Mouse (Mus musculus): ENCODE data around the gene Kmt5b.

Gene Kmt5b

DNA sequence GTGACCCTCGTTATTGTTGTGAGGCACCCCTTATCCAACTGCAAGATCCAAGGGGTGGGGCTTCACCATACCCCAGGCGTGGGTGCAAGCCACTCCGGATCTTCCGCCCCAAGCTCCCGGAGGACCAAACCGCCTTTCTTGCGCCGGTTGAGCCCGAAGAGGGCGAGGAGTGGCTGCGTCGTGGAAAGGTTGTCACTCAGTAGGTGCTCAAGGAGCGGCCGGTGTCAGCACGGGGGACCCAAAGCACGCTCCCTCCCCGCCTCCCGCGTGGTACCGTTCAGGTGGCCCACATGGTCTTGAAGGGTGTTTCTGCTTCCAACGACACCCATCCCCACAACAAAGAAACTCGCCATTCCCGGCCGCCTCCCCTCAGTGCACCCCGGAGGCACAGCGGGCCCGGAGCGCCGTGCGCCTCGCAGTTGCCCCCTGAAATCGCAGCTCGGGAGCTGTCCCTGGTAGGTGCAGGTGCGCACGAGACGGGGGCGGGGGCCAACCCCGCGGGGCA is at the start of gene Kmt5b:
Gene Kmt5b (plus strand): TSS at position 146 of the 505 bp plus-strand sequence.
- DNase-seq (ENCODE audit: low spot score in 2 of 2), result no peak

DNA sequence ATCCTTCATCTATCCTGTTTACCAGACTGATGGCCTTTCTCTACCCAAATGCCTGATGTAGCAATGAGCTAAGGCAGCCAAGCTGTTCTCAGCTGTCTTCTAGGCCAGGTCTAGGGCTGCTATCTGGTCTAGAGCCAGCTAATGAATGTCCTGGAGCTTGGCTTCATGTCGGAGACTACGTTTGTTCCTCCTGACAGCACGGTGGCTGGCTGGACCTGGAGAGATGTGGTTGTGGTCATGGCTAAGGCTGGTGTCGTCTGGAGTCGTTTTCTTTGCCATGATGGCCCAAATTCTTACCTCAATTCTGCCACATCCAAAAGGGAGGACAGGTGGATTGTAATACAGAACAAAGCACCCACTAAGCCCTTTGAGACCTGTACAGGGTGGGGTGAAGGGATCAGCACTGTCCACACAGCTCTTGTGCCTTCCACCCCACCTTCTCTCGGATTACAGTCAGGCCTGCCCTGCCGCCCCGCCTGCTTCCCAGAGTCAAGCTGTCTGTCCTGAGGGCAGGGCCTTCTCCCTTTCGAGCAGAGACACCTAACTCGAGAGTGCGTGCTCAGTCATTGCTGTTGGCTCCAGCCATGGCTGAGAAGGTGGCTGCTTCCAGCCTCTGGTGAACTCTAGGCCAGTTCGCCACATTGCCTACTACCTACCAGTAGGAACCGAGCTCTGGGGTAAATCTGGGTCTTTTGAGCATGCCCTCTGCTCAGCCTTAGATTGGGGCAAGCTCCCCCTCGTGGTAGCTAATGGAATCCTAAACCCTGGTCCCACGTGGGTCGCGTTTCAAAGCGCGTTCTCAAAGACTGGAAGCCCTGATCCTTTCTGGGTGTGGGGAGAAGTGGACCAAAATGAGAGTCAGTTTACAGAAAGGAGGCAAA is 48.5 kb upstream of the Kmt5b start:
- peak; percentile 32 to 64 for DNase-seq (ENCODE audit: low spot score in 2 of 2)

DNA sequence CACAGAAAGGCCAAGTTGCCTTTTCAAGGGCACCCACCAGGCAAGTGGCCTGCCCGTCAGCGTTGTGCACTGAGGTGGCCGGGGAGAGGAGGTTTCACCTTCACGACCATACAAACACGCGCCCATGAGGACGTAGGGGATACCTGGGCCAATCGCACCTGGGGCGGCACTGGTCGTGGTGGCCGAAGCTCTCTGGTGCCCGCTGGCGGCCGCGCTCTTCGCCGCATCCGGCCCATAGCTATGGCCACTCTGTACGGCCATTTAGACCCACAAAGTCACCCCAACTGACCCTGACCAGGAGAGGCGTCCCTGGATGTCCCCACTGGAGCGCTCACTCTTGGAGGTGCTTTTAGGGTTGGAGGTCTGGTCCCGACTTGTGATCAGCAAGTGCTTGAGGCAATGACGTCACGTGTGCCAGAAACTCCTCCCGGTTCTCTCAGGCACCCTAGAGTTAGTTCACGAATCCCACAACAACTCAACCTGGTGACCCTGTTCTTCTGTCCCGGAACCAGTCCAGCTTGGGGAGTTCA is 47.8 kb upstream of the Kmt5b start:
- DNase-seq (ENCODE audit: low spot score in 2 of 2), result peak; percentile 19 to 38

DNA sequence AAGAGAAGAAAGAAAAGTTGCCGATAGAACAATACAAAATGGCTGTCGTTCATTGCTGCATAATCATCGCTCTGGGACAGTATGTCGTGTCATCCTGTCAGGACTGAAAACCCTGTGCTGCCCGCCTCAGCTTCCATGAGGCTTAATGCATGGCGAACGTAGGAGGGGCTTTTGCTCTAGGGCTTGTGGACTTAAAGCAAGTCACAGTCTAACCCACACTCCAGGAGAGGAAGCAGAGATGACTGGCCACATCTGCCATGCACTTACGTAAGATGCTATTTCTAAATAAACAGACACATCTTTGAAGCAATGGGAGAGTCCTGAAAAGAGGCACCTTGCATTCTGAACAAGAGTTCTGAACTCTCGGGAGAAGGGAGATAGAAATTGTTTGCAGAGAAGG is 44.1 kb upstream of the Kmt5b start:
- DNase-seq (ENCODE audit: low spot score in 2 of 2), result no peak

DNA sequence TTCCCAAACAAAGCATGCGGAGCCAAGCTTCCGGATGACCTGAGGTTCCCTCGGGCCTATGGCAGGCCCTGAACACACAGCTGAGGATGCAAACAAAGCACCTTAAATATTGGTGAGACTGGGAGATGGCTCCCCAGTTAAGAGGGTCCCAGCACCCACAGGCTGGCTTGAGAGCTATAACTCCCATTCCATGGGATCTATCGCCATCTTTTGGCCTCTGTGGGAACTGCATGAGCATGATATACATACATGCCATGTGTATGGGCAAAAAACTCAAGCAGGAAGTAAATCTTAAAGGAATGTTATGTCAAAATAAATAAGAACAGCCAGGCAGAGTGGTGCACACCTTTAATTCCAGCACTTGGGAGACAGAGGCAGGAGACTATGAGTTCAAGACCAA is 43.3 kb upstream of the Kmt5b start:
- DNase-seq (ENCODE audit: low spot score in 2 of 2), result peak in 1 of 2 experiments; percentile 57

DNA sequence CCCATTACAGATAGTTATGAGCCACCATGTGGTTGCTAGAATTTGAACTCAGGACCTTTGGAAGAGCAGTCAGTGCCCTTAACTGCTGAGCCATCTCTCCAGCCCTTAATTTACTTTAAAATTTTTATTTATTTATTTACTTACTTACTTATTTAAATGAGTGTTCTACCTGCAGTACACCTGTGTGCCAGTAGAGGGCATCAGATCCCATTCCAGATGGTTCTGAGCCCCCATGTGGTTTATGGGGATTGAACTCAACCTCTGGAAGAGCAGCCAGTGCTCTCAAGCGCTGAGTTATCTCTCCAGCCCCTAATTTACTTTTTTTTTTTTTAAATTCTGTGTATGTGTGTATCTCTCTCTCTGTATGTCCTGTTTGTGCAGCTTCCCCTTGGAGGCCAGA is 42.4 kb upstream of the Kmt5b start:
- peak; percentile 28 to 57 for DNase-seq (ENCODE audit: low spot score in 2 of 2)

DNA sequence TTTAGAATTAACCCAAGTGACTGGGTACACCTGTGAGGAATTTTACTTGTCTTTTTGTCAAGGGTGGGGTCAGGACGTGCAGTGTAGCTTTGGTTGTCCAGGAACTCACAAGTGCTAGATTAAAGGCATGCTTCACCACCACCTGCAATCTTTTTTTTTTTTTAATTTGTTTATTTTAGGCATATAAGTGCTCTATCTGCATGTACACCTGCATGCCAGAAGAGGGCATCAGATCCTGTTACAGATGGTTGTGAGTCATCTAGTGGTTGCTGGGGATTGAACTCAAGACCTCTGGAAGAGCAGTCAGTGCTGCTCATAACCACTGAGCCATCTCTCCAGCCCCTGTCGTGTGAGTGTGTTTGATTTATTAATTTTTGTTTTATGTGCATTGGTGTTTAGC is 38.3 kb upstream of the Kmt5b start:
- no peak for DNase-seq (ENCODE audit: low spot score in 2 of 2)

DNA sequence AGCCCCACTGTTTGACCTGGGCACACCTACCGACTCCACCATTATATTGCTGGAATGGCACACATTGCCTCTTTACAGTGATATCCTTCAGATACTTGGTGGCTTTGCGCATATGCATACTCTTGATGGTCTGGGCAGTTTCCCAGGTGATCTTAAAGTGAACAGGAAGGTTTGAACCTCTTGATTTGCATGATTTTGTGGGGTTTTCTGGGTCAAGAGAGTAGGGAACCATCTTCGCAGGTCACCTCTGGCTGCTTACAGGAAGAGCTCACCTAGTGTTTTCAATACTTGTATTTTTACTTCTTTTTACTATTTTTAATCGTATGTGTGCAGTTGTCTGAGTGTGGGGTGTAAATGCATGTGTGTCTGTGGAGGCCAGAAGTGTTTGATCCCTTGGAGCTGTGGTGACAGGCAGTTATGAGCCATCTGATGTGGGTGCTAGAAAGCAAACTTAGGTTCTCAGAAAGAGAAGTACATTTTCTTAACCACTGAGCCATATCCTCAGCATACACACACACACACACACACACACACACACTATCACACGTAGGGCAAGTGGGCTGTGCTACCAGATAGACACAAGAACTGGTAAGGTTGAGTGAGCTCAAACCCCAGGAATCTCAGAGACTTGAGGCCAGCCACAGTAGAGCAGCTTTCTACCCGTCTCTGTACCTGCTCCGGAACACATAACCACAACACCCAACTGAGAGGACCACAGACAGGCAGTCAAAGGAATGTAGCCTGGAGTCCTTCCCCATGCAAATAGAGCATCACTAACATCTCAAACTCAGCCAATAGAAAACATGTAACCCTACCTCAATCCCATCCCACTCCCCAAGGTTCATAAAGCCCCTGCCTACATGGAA is 36.2 kb upstream of the Kmt5b start:
- DNase-seq (ENCODE audit: low spot score in 2 of 2), result no peak

DNA sequence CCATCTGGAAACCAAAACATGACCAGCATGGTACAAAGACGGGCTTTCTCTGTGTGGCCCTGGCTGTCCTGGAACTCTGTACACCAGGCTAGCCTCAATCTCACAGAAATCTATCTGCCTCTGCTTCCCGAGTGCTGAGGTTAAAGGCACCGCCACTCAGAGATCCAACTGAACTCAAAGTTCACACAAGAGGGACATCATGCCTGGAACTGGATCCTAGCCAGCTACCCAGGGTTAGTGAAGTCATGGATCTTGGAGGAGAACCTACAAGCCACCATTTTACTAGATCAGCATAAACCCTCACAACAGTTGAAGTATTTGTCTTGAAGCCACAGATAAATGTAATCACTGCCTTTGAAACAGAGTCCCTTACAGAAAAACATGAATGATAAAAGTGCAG is 31.2 kb upstream of the Kmt5b start:
- no peak for DNase-seq (ENCODE audit: low spot score in 2 of 2)

DNA sequence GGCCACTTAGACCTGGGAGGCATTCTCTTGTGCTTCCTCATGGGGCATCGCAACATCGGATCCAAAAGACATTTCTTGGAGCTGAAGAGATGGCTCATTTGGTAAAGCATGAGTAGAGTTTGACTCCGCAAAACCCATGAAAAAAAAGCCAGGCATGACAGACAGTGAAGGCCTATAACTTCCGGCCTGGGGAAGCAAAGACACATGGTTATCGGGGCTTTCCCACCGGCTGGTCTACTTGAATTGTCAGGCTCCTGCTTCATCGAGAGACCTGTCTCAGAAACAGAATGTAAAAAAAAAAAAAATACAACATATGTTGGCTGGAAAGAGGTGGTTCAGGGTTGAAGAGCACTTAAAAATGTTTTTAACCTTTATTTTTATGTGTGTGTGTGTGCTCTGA is 27.6 kb upstream of the Kmt5b start:
- no peak for DNase-seq (ENCODE audit: low spot score in 2 of 2)

DNA sequence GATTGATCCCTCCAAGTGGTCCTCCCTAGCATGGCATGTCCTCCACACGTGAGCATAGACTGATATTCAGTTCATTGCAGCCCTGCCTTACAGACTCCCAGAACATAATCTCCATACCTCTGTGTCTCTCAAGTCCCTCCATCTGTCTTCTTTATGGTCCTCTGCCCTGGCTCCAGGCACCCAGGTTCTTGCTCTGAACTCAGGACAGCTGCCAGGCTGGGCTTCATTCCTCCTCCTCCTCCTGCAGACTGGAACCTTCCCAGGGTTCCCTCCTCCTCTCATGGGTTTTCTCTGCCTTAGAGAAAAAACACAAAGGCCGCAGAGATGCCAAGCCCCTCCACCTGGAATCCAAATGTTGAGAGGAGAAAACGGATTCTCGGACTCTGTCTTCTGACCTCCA is 24.5 kb upstream of the Kmt5b start:
- no peak for DNase-seq (ENCODE audit: low spot score in 2 of 2)

DNA sequence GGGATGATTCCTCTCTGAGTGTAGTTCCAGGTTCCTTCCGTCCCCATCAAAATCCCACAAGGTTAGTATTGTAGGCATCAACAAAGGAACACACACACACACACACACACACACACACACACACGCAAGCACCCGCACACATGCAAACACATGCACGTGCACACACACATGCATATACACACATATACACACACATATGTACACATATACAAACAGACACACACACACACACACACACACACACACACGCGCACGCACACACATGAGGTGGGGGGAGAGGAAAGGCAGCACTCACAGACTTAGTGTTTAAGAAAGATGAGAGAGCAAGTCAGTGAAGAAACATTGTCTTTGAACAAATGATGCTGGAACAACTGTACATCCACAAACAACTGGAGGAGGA is 23.9 kb upstream of the Kmt5b start:
- no peak for DNase-seq (ENCODE audit: low spot score in 2 of 2)

DNA sequence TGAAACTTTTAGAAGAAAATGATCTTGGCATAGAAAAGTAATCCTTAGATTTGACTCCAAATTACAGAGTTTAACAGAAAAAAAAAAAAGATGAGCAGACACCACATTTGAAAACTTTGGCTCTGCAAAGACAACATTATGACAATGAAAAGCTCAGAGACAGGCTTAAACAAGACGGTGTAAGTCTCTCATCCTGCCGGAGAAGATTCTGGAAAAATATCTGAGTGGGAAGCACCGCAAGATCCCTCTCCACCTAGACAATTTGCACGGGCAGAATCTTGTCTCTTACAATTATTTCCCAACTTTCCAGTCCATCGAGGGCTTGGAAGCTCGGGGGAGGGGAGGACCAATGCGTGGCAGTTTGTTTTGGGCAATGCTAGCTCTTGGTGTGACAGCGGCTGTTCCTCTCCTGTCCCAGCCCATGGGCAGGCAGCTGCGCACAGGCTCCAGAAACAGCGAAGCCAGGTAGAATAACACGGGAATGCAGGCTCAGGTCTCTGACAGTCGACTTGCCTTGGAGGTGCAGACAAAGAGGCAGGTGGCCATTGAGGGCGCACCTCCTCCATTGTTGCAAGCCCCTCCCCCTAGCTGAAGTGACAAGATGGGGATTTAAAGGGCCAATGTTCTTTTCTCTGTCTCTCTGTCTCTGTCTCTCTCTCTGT is 23.2 kb upstream of the Kmt5b start:
- DNase-seq (ENCODE audit: low spot score in 2 of 2), result no peak

DNA sequence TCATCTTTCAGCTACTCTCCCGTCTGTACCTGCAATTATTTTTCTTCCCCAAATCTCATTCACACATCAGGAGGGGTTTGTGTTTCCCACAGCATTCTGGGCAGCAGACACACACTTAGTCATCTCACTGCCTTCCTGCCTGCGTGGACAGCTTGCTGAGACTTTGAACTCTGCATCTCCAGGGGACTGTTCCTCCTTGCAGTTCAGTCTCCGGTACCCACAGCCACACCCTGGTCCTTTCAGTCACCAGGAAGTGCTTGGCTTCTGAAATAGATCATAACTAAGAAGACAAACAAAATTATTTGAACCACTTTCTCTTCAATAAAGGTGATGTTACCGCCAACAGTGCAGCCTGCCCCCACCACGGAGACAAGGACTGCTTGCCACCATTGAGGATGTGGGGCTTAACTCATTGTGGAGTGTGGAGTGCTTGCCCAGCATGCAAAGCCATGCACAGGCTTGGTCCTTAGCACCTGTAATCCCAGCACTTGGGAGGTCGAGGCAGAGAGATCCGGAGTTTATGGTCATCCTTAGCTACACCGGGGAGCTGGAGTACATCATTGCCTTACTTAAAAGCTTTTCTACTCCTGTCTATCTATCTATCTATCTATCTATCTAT is 14.5 kb upstream of the Kmt5b start:
- DNase-seq (ENCODE audit: low spot score in 2 of 2), result no peak

DNA sequence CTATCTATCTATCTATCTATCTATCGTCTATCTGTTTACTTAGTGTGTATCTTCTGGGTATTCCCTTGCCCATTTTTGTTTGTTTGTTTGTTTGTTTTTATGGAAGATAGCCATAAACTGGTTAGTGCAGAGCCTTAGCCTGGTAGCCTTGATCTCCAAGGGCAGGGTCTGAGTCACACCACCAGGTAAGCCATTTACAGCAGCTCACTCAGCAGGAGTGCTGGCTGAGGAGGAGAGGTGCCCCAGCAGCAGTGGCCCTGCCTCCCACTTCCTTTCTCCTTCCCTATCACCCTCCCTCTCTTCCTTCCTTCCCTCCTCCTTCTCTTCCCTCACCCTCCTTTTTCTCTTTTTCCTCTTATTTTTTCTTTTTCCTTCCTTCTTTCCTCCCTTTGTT is 14.0 kb upstream of the Kmt5b start:
- no peak for DNase-seq (ENCODE audit: low spot score in 2 of 2)

DNA sequence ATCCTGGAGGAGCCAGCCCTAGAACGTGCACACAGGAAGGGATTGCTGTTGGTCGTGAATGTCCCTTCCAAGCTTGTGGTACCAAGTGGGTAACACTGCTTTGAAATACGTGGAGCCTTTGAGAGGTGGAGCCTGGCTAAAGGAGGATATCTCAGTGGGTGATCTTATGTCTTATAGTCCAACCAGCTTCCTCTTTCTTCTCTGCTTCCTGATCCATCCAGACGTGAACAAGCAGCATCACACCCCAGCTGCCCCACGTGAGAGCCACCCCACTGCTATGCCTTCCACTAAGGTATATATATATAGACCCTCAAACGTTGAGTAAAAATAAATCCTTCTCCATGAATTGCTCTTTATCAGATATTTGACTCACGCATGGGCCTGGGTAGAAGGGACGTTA is 13.5 kb upstream of the Kmt5b start:
- DNase-seq (ENCODE audit: low spot score in 2 of 2), result no peak

DNA sequence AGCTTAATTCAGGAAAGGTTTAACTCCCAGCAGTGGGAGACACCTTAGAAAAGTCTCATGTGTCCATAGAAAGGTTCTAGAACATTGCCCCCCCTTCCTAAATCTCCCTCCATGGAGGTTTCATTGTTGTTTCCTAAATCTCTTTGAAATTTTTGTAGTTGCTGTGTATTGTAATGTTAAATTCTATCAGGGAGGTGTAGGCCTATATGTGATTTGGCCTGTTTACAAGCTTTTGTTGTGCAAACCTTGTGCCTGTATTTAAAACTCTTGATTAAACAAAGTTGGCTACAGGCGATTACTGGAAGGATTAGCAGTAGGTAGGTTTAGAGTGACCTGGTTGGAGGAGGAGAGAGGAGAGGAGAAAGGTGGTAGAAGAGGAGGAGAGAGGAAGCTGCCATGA is 9.4 kb upstream of the Kmt5b start:
- DNase-seq (ENCODE audit: low spot score in 2 of 2), result no peak

DNA sequence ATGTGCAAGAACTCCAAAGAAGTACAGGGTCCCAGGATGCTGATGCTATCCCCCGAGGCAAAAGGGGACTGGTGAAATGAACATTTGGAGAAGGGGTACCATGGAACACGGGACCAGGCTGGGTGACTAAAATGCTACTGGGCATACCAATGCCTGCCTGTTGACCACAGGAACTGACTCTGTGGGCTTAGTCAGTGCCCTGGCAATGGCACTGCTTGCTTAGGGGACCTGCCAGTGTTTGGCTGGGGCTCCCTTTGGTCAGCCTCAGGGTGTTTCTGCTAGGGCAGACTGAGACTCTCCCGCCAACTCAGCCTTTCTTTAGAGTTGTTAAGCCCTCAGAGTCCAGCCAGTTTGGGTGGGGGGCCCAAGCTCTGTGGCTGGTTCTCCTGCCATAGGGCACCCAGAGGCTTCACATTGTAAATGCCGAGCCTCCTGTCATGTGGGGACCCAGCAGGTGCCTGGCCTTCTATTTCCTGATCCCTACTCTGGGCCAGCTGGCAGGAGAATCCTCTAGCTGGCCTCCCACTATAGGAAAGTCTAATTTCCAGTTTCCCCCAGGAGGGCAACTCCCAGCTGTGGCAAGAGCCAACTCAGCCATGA is 1.9 kb upstream of the Kmt5b start:
- no peak for DNase-seq (ENCODE audit: low spot score in 2 of 2)

DNA sequence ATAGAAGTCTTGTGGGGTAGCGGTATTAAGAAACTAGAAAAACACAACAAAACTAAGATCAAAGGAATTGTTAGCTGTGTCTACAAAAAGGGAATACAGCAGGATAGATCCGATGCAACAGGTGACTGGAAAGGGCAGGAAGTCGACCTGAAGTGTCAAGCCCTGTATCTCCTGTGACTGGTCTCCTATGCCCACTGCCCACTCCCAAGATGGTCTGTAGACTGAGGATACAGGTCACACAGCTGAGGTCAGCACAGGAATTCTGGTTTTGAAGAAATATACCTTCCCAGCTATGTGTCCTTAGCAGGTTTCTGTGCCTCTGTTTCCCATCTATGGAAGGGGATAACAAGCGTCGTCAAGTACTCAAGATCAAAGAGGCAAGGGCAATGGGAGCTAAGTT is 843 bp upstream of the Kmt5b start:
- no peak for DNase-seq (ENCODE audit: low spot score in 2 of 2)

DNA sequence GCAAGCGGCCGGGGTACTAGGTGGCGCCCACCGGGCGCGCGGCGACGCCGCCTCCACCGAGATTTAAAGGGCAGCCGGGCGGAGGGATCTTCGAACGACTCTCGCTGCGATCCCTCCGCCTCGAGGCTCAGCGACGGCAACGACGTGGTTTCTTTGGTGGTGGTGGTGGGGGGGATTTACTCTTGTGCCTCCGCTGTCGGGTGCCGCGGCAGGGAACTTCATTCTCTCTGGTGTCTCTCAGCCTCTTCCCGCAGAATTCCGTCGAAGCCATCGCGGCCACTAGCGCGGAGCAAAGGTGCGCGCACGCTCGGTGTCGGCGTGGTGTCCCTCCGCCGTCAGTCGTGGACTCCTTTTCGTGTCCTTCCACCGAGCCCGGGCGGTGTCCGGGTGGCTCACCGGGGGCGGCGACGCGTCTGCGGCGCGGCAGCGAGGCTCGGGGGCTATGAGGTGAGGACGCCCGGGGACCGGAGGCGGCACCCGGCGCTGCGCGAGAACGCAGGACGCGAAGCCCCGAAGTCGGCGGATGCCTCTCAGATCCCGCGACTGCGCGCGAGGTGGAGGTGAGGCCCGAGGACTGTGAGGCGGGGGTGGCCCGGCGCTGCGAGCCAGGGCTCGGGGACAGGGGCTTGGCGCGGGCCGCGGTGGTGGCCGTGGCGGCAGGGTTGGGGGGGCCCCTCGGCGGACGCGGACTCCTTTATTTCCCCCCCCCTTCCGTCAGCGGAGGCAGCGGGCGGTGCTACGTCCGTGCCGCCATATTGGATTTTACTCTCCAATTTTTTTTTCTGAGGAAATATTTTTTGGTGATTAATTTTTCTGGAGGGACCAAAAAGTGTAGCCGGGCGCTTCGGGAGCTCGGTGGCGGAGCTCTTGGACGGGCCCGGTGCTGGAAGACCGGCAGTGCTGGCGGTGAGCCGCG is 818 bp downstream of the Kmt5b start:
- DNase-seq (ENCODE audit: low spot score in 2 of 2), result peak; percentile 75 to 83

Data from spleen, postnatal 14 days (tissue).